ENCODE assay signal across 8 mouse cellular contexts in the genomic region with DNA sequence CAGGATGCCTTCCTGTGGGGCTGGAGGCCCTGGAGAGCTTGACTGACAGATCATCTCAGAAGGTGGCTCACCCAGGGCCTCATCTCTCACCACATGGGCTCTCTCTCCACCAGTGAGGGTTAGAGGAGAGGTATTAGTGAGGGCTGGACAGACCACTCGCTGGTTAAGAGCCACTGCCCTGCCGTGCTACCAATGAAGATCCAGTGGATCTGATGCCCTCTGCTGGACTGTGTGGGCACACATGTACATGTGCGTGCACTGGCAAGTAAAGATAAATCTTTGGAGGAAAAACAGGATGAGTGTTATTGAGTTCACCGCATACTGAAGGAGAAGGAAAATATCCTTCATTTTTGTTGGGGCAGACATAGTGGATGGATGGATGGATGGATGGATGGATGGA. TPM values are rescaled to one million over a fixed set of nuclear protein-coding genes. Genes with fewer than 3 reads are reported as not detected.
DNase-seq lines count a peak whose midpoint lies in the region; ATAC-seq and TF ChIP-seq lines count a peak whose summit lies in the region.

No protein-coding gene starts in this region.

- H3K4me1 ChIP-seq in midbrain, postnatal 0 days (ENCODE audit: insufficient read depth, low read length), result no peaks in the 10 kb centered on the region

- ATAC-seq in granulocyte monocyte progenitor cell, adult 5-6 weeks (replicated peaks; ENCODE audit: poor library complexity, severe bottlenecking), result peak; percentile 71
- ATAC-seq in midbrain, postnatal 0 days (ENCODE audit: low FRiP score), result no peak

- WGBS in midbrain, postnatal 0 days, result 35% methylated on average over 4 of the region's 4 CpGs

- H3K9ac ChIP-seq in midbrain, postnatal 0 days (replicated peaks; ENCODE audit: low read length, poor library complexity, severe bottlenecking), result no peak overlapping the region

- no peak overlapping the region for H3K27ac ChIP-seq in midbrain, postnatal 0 days (ENCODE audit: low read depth, low read length)

- TF ChIP-seq CTCF in midbrain, postnatal 0 days (IDR thresholded peaks at IDR 0.05), result peak; percentile 82

- H3K4me2 ChIP-seq in midbrain, postnatal 0 days (ENCODE audit: low read depth, low read length, poor library complexity, severe bottlenecking), result no peak overlapping the region

- DNase-seq in left cerebral cortex, adult 18-20 months (ENCODE audit: low spot score in 2 of 2), result peak; percentile 45 to 46
- no peak for DNase-seq in left cerebral cortex, adult 8-10 months (ENCODE audit: low spot score in 2 of 2)
- peak; percentile 29 for DNase-seq in Muller cell, postnatal 12 days (ENCODE audit: inconsistent ontology term)
- DNase-seq in cerebellum, adult 11-12 months, result peak; percentile 74
- DNase-seq in kidney, postnatal 4 days, result peak; percentile 76 to 83
- peak; percentile 74 for DNase-seq in midbrain, postnatal 0 days (ENCODE audit: low spot score)
- DNase-seq in yolk sac, embryonic 10.5 days (ENCODE audit: low spot score), result no peak

- H3K4me3 ChIP-seq in midbrain, postnatal 0 days (ENCODE audit: low read depth, low read length), result no peak overlapping the region

- H3K27me3 ChIP-seq in midbrain, postnatal 0 days (ENCODE audit: insufficient read depth, low read length), result no peaks in the 10 kb centered on the region

- H3K9me3 ChIP-seq in midbrain, postnatal 0 days (ENCODE audit: low read length), result no peaks in the 10 kb centered on the region

- H3K36me3 ChIP-seq in midbrain, postnatal 0 days (ENCODE audit: insufficient read depth, low read length), result no peaks in the 10 kb centered on the region

RNA-seq across cellular contexts. Expression of a gene that starts 52.6 kb away (rescaled TPM):
- total RNA-seq in left cerebral cortex, adult 18-20 months (2021), result 10 to 100 TPM; 17.8 to 18.2 TPM
- 10 to 100 TPM; 12.9 to 18.6 (median 16.0) TPM for total RNA-seq in left cerebral cortex, adult 8-10 months (2022)
- total RNA-seq in granulocyte monocyte progenitor cell, adult 5-6 weeks (2014; fragmentation: Nextera tagmentation), result 35.6 and 51.4 TPM in 2 replicates
- total RNA-seq in granulocyte monocyte progenitor cell, adult 5-6 weeks (2017), result 50.7 and 58.2 TPM in 2 replicates
- 8.8 and 16.8 TPM in 2 replicates for total RNA-seq in midbrain, postnatal 0 days (2014; rRNA removed)
- 24.8 and 24.9 TPM in 2 replicates for polyA plus RNA-seq in midbrain, postnatal 0 days (2015; fragmentation: Nextera tagmentation; extraction: Ambion mirVana)

RNA-seq across cellular contexts. Expression of a gene that starts 52.8 kb away (rescaled TPM):
- 1 to 10 TPM; 1.0 to 2.0 TPM for total RNA-seq in left cerebral cortex, adult 18-20 months (2021)
- total RNA-seq in left cerebral cortex, adult 8-10 months (2022), result 1 to 10 TPM; 1.7 to 3.6 (median 2.7) TPM
- 22.0 and 38.4 TPM in 2 replicates for total RNA-seq in granulocyte monocyte progenitor cell, adult 5-6 weeks (2014; fragmentation: Nextera tagmentation)
- total RNA-seq in granulocyte monocyte progenitor cell, adult 5-6 weeks (2017), result 33.9 and 43.1 TPM in 2 replicates
- total RNA-seq in midbrain, postnatal 0 days (2014; rRNA removed), result 2.6 and 3.3 TPM in 2 replicates
- 4.2 and 5.8 TPM in 2 replicates for polyA plus RNA-seq in midbrain, postnatal 0 days (2015; fragmentation: Nextera tagmentation; extraction: Ambion mirVana)

Comparison
In these comparisons a context has a peak if more than half of its experiments do, and no peak if none do; other contexts are left out.
1. DNase-seq: peak in left cerebral cortex, adult 18-20 months (2 of 2), Muller cell, postnatal 12 days (single experiment), cerebellum, adult 11-12 months (single experiment), kidney, postnatal 4 days (2 of 2) and midbrain, postnatal 0 days (single experiment); none in left cerebral cortex, adult 8-10 months (0 of 2) and yolk sac, embryonic 10.5 days (single experiment).